Mouse (Mus musculus): ENCODE measurements around the gene Farp1. TPM values are rescaled to one million over a fixed set of nuclear protein-coding genes. Genes with fewer than 3 reads are reported as not detected.

Farp1 gene
- polyA plus RNA-seq, 1 experiment: 44.4 TPM

DNA sequence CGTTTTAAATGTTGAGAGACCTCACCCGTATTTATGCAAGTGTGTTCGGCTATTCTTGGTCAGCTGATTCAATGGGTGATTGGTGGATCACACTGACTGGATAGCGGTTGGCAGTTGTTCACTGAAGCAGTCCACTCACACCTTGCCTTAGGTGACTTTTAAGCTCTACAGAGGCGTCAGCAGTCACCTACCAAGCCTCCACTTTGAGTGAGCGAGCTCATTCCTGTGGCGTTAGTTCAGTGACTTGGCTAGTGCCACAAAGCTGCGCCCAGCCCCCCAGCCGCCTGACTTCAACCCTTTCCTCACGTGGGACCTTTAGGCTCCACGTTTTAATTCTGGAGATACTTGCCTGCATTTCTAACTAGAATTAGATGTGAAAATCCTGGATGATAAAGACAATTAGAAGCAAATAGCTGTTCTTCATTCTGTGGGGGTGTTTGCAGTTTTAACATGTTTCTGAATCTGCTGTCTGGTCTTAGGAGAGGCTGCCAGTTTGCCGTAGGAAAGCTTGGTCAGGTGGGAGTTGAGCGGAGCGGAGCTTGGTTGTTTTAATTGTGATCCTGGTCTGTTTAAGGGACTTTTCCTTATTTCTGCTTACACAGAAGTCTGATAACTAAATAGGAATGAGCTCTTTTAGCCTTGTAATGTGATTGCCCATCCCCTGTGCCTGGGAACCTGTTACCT lies 211.2 kb downstream of the Farp1 start:
- no peak for TF ChIP-seq POLR2A (IDR thresholded peaks at IDR 0.05; ENCODE audit: borderline replicate concordance, insufficient read depth, low read length)
- TF ChIP-seq CTCF (IDR thresholded peaks at IDR 0.05; ENCODE audit: borderline replicate concordance, insufficient read depth, low read depth, low read length): no peak
- no peak for DNase-seq
- Histone ChIP-seq H3K27ac (ENCODE audit: insufficient read depth, low read length) (no peak overlapping the region), H3K4me1 (ENCODE audit: control insufficient read depth, insufficient read depth, low read length) (no peaks in the 10 kb centered on the region), H3K4me3 (replicated peaks; ENCODE audit: insufficient read depth, low read depth, low read length) (no peak overlapping the region), H3K27me3 (ENCODE audit: control insufficient read depth, insufficient read depth, low read length) (no peaks in the 10 kb centered on the region)
- 78% methylated on average over 14 of the region's 14 CpGs for WGBS

DNA sequence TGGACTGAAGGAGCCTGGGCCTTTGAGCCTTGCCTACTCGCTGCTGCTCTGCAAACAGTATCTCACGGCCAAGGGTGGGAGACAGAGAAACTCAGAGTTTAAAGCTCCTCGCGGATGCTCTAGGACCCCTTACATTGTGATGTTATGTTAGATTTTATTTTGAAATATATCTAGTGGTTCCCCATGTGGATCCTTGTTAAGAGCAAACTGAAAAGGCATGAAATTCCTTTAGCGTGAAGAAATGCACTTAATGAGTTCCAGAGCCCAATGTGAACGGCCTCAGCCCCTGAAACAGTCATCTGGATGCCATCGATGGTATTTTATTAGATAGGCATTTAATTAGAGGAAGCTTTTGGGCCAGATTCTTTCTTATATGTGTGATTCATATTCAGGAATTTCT lies 212.3 kb downstream of the Farp1 start:
- Histone ChIP-seq H3K27me3 (ENCODE audit: control insufficient read depth, insufficient read depth, low read length) (no peaks in the 10 kb centered on the region), H3K4me1 (ENCODE audit: control insufficient read depth, insufficient read depth, low read length) (no peaks in the 10 kb centered on the region), H3K4me3 (replicated peaks; ENCODE audit: insufficient read depth, low read depth, low read length) (no peak overlapping the region), H3K27ac (ENCODE audit: insufficient read depth, low read length) (no peak overlapping the region)
- DNase-seq: no peak
- 74% methylated on average over 7 of the region's 7 CpGs for WGBS
- TF ChIP-seq CTCF (IDR thresholded peaks at IDR 0.05; ENCODE audit: borderline replicate concordance, insufficient read depth, low read depth, low read length): no peak

DNA sequence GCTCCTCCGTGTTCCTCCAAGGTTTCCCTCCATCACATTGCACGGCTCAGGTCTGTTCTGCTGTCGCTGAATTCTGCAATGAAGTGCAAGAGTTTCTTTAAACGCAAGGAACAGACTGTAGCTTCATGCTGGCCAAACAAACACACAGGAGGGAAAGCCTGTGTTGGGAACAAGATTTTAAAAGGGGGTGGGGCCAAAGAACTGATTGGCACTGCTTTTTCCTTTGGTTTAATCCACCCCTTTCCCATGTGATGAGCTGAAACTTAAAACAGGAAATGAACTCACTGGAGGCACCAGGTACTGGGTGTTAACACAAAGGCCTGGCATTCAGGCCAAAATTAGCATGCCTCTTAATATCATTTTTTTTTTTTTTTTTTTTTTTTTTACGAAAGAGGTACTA lies 213.3 kb downstream of the Farp1 start:
- 81% methylated on average over 5 of the region's 5 CpGs for WGBS
- Histone ChIP-seq H3K4me3 (replicated peaks; ENCODE audit: insufficient read depth, low read depth, low read length) (no peak overlapping the region), H3K4me1 (ENCODE audit: control insufficient read depth, insufficient read depth, low read length) (no peaks in the 10 kb centered on the region), H3K27me3 (ENCODE audit: control insufficient read depth, insufficient read depth, low read length) (no peaks in the 10 kb centered on the region), H3K27ac (ENCODE audit: insufficient read depth, low read length) (no peak overlapping the region)
- no peak for DNase-seq
- TF ChIP-seq POLR2A (IDR thresholded peaks at IDR 0.05; ENCODE audit: borderline replicate concordance, insufficient read depth, low read length) (no peak), CTCF (IDR thresholded peaks at IDR 0.05; ENCODE audit: borderline replicate concordance, insufficient read depth, low read depth, low read length) (no peak)

DNA sequence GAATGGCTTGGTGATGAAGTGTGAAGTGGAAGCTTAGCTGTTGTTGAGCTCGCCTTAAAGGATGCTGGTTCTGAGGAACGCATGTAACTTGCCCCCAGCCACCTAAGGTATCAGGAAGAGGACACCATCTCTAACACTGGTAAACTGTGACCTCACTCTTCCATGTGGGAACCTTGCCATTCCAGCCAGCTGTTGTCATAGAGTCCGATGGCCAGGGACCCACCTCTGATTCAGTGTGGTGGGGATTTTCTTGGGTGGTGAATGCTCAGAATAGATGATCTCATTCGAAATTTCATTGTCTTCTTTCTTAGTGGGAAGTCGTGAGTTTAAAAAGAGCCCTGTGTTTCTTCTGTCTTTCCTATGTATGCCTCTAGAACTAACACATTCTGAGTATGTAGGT lies 216.1 kb downstream of the Farp1 start:
- Histone ChIP-seq H3K27ac (ENCODE audit: insufficient read depth, low read length) (no peak overlapping the region), H3K27me3 (ENCODE audit: control insufficient read depth, insufficient read depth, low read length) (no peaks in the 10 kb centered on the region), H3K4me3 (replicated peaks; ENCODE audit: insufficient read depth, low read depth, low read length) (no peak overlapping the region), H3K4me1 (ENCODE audit: control insufficient read depth, insufficient read depth, low read length) (no peaks in the 10 kb centered on the region)
- DNase-seq: no peak
- 74% methylated on average over 5 of the region's 5 CpGs for WGBS
- TF ChIP-seq CTCF (IDR thresholded peaks at IDR 0.05; ENCODE audit: borderline replicate concordance, insufficient read depth, low read depth, low read length): no peak
- TF ChIP-seq POLR2A (IDR thresholded peaks at IDR 0.05; ENCODE audit: borderline replicate concordance, insufficient read depth, low read length): no peak

DNA sequence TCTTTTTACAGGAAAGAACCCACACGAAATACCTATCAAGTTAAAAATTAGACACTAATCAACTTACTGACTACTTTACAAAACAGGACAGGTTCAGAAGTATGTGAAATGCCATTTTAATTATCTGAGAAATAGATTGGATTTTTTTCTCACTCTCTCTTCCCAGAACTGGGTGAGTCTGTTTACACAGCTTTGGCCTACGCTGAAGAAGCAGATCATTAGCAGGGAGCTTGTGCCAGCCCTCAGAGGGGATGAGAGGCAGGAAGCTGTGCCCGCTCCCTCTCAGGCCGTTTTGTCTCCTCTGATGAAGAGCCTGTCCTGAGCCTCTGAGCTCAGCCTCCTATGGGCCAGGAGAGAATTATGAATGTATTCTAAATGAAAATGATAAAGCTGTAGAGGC lies 216.7 kb downstream of the Farp1 start:
- H3K27ac ChIP-seq (ENCODE audit: insufficient read depth, low read length): no peak overlapping the region
- TF ChIP-seq CTCF (IDR thresholded peaks at IDR 0.05; ENCODE audit: borderline replicate concordance, insufficient read depth, low read depth, low read length) (no peak), POLR2A (IDR thresholded peaks at IDR 0.05; ENCODE audit: borderline replicate concordance, insufficient read depth, low read length) (no peak)
- WGBS: 53% methylated on average over 4 of the region's 4 CpGs
- no peak for DNase-seq
- H3K27me3 ChIP-seq (ENCODE audit: control insufficient read depth, insufficient read depth, low read length): no peaks in the 10 kb centered on the region
- H3K4me1 ChIP-seq (ENCODE audit: control insufficient read depth, insufficient read depth, low read length): no peaks in the 10 kb centered on the region
- no peak overlapping the region for H3K4me3 ChIP-seq (replicated peaks; ENCODE audit: insufficient read depth, low read depth, low read length)

DNA sequence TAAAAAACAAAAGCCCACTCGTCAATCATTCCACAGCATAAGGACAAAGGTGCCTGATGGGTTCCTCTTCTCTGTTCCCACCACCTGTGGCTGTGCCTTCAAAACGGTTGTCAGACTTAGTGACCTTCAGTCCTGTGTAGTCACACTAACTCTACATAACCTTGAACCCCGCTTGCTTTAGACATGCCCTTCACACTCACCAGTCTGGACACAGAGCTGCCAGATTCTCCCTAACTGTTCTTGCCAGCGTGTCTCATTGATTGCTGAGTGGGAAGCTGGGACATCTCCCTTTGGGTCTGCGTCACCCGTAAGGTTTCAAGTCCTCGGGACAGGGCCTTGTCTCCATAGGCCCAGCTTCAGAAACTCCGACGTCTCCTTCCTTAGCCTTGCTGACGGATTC lies 217.5 kb downstream of the Farp1 start:
- no peaks in the 10 kb centered on the region for H3K4me1 ChIP-seq (ENCODE audit: control insufficient read depth, insufficient read depth, low read length)
- TF ChIP-seq CTCF (IDR thresholded peaks at IDR 0.05; ENCODE audit: borderline replicate concordance, insufficient read depth, low read depth, low read length) (no peak), POLR2A (IDR thresholded peaks at IDR 0.05; ENCODE audit: borderline replicate concordance, insufficient read depth, low read length) (no peak)
- no peak overlapping the region for H3K4me3 ChIP-seq (replicated peaks; ENCODE audit: insufficient read depth, low read depth, low read length)
- H3K27ac ChIP-seq (ENCODE audit: insufficient read depth, low read length): no peak overlapping the region
- 90% methylated on average over 10 of the region's 10 CpGs for WGBS
- no peak for DNase-seq
- no peaks in the 10 kb centered on the region for H3K27me3 ChIP-seq (ENCODE audit: control insufficient read depth, insufficient read depth, low read length)

- 94% methylated on average over 10 of the region's 10 CpGs for WGBS
- Histone ChIP-seq H3K4me1 (ENCODE audit: control insufficient read depth, insufficient read depth, low read length) (no peaks in the 10 kb centered on the region), H3K4me3 (replicated peaks; ENCODE audit: insufficient read depth, low read depth, low read length) (no peak overlapping the region), H3K27me3 (ENCODE audit: control insufficient read depth, insufficient read depth, low read length) (no peaks in the 10 kb centered on the region), H3K27ac (ENCODE audit: insufficient read depth, low read length) (no peak overlapping the region)
- no peak for DNase-seq
- TF ChIP-seq CTCF (IDR thresholded peaks at IDR 0.05; ENCODE audit: borderline replicate concordance, insufficient read depth, low read depth, low read length) (no peak), POLR2A (IDR thresholded peaks at IDR 0.05; ENCODE audit: borderline replicate concordance, insufficient read depth, low read length) (no peak)
These were observed 219.9 kb downstream of the Farp1 start for GRCm38 (mm10) chr14:121254869-121255268.

DNA sequence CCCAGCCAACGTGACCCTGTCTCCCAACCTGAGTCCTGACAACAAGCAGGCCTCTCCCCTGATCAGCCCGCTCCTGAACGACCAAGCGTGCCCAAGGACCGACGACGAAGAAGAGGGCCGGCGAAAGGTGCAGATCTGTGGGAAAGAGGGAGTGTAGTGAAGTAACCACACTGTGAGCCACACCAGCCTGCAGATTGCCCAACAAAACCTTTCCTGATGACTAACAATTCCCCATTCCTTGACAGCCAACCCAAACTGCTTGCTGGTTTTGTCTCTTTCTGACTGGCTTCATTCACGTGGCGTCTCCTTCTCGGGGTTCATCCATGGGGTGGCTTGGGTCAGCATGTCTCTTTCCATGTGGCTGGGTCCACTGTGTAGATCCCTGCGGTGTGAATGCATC lies 220.5 kb downstream of the Farp1 start:
- 88% methylated on average over 13 of the region's 13 CpGs for WGBS
- no peak for DNase-seq
- TF ChIP-seq POLR2A (IDR thresholded peaks at IDR 0.05; ENCODE audit: borderline replicate concordance, insufficient read depth, low read length) (no peak), CTCF (IDR thresholded peaks at IDR 0.05; ENCODE audit: borderline replicate concordance, insufficient read depth, low read depth, low read length) (no peak)

More for the DNA sequence above, 220.5 kb downstream of the Farp1 start:
- H3K4me1 ChIP-seq (ENCODE audit: control insufficient read depth, insufficient read depth, low read length): no peaks in the 10 kb centered on the region
- H3K27ac ChIP-seq (ENCODE audit: insufficient read depth, low read length): no peak overlapping the region
- no peak overlapping the region for H3K4me3 ChIP-seq (replicated peaks; ENCODE audit: insufficient read depth, low read depth, low read length)
- H3K27me3 ChIP-seq (ENCODE audit: control insufficient read depth, insufficient read depth, low read length): no peaks in the 10 kb centered on the region
